Mouse (Mus musculus) forebrain, embryonic 12.5 days (tissue): ENCODE measurements around the gene Btg3. TPM values are rescaled to one million over a fixed set of nuclear protein-coding genes. Genes with fewer than 3 reads are reported as not detected.
A peak's percentile ranks its signal among the peaks of the same experiment; 100 is the strongest.

Experiments
- ATAC-seq: fragments of 200-750 bp; cut with Nextera tagmentation; 2 replicates; pipeline ENCODE4 v1.8.0; 2017; ENCODE audit warnings: moderate TSS enrichment; ENCODE audit not compliant: low FRiP score
- H3K27ac ChIP-seq: fragments of 300-500 bp; sonication (generic); 2 replicates; pipeline ENCODE4 v1.5.1; 2016; ENCODE audit warnings: mild to moderate bottlenecking
- H3K27me3 ChIP-seq: fragments of 300-500 bp; sonication (generic); 2 replicates; pipeline ENCODE4 v1.6.1; 2016; ENCODE audit warnings: mild to moderate bottlenecking
- H3K36me3 ChIP-seq: fragments of 300-500 bp; sonication (generic); replicated peaks from 2 replicates; pipeline ENCODE4 v1.6.1; 2016; ENCODE audit warnings: mild to moderate bottlenecking
- H3K4me1 ChIP-seq: fragments of 300-500 bp; sonication (generic); 2 replicates; pipeline ENCODE4 v1.6.1; 2016
- H3K4me2 ChIP-seq: fragments of 300-500 bp; sonication (generic); 2 replicates; pipeline ENCODE4 v1.6.1; 2016; ENCODE audit warnings: mild to moderate bottlenecking, moderate library complexity
- H3K4me3 ChIP-seq: fragments of 300-500 bp; sonication (generic); replicated peaks from 2 replicates; pipeline ENCODE4 v1.5.1; 2016; ENCODE audit warnings: mild to moderate bottlenecking
- H3K9ac ChIP-seq: fragments of 300-500 bp; sonication (generic); 2 replicates; pipeline ENCODE4 v1.6.1; 2016; ENCODE audit warnings: mild to moderate bottlenecking
- H3K9me3 ChIP-seq: fragments of 300-500 bp; sonication (generic); 2 replicates; pipeline ENCODE4 v1.6.1; 2016
- WGBS: fragments of 180-500 bp; shearing (Covaris S2); methylation state at CpG from one replicate; pipeline ENCODE4 v1.1.7; 2016; 5-methylcytosine and 5-hydroxymethylcytosine counted together
- polyA plus RNA-seq: library from polyadenylated mRNA; unstranded; fragments of >200 nt; fragmentation: Nextera tagmentation; extraction: Ambion mirVana; gene quantifications from 2 replicates; pipeline ENCODE4 v1.2.1, GENCODE M21; 2016

Gene Btg3
- 43.5 and 46.1 TPM in 2 replicates for polyA plus RNA-seq

DNA sequence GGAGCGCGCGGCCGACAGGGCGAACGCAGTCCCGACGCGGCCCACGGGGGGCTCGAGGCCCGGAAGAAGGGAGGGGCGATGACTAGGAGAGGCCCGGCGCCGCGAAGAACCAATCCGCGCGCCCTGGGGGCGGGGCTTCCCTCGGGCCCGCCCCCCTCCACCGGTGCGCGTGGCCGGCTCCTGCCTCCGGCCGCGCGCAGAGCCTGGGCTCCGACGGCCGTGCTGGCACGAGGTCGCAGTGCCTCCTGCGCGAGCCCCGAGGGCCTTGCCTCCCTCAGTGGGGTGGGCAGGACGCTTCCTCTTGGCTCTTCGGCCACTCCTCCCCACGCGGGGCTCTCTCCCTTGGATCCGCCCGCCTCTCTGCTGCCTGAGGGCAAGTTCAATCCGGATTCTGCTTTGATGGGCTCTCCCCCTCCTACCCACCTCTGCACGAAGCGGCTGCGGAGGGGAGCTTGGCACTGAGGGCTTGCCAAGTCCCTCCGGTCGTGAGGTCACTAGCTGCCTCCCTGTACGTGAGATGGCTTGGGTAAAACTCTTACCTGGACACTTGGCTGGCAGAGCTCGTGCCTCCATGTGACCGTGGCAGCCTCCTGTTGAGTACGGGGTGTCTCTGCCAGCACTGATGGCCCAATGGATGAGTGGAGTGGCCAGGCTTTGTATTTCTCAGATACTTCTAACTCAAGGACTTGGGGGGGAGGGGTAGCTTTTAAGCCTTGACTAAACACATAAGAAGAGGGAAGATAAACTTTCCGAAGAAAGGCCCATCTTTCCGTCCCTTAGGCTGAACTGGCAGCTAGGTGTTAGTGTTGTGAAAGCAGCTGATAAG lies at the start of gene Btg3:
Btg3 (minus strand) TSS at position 448 of the 826 bp plus-strand sequence.
- Histone ChIP-seq H3K27ac (peak within 1 kb of the TSS; percentile 66), H3K27me3 (0 out of 2 replicates have a peak, but pooled peaks cover 3% of the 10 kb centered on the region), H3K36me3 (0 out of 2 replicates have a peak, but pooled peaks cover 4% of the 10 kb centered on the region), H3K4me2 (peak within 1 kb of the TSS; percentile 68), H3K4me3 (peak within 1 kb of the TSS; percentile 91), H3K9ac (peak within 1 kb of the TSS; percentile 86), H3K9me3 (no peaks in the 10 kb centered on the region), H3K4me1 (peaks cover 17% of the 10 kb centered on the region)
- 2% methylated on average over 55 of the region's 57 CpGs for WGBS
- peak; percentile 97 for ATAC-seq

DNA sequence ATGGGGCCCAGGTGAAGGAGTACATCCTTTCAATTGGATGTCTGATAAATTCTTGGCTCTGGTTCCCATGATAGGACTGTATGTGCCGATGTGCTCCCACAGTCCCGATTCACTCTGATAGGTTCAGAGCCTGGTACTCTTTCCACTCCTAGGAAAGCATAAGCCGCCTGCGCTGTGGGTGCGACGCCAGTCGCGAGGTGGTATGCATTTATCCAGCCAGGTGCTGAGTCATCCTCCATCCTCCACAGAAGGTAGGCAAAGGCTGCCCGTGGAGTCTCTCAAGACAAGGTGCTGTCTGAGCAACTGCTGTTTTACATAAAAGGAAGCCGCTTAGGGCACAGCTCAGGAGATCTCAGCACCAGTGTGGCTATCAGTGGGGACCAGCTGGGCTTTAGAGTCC lies 40.7 kb upstream of the Btg3 start:
- ATAC-seq = no peak
- Histone ChIP-seq H3K4me3 (no peak overlapping the region), H3K27me3 (no peaks in the 10 kb centered on the region), H3K9ac (no peak overlapping the region), H3K4me2 (no peak overlapping the region), H3K9me3 (0 out of 2 replicates have a peak, but pooled peaks cover 7% of the 10 kb centered on the region), H3K4me1 (no peaks in the 10 kb centered on the region), H3K36me3 (no peaks in the 10 kb centered on the region), H3K27ac (no peak overlapping the region)
- 66% methylated on average over 10 of the region's 10 CpGs for WGBS

DNA sequence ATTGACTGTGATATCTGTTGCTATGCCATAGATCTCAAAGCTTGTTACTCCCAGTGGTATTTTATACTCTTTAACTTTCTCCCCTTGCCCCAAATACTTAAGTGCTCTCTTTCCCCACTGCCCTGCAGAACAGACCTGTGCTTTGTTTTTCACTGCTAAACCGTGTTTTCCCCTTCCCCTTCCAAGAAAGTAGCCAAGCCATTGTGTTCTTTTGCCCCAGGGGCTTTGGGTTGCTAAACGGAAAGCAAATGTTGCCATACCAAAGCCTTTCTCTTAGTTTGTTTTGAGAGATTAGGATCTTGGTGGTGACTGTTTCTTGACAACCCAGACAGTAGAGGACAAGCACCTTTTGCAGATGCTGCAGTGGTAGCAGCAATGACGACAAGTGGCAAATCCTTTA lies 39.5 kb upstream of the Btg3 start:
- H3K4me3 ChIP-seq = no peak overlapping the region
- no peak overlapping the region for H3K4me2 ChIP-seq
- 3% methylated on average over 3 of the region's 3 CpGs for WGBS
- H3K27ac ChIP-seq = no peak overlapping the region
- no peaks in the 10 kb centered on the region for H3K27me3 ChIP-seq
- H3K9ac ChIP-seq = no peak overlapping the region
- no peaks in the 10 kb centered on the region for H3K4me1 ChIP-seq
- ATAC-seq = no peak
- H3K9me3 ChIP-seq = 0 out of 2 replicates have a peak, but pooled peaks cover 7% of the 10 kb centered on the region
- H3K36me3 ChIP-seq = no peaks in the 10 kb centered on the region

DNA sequence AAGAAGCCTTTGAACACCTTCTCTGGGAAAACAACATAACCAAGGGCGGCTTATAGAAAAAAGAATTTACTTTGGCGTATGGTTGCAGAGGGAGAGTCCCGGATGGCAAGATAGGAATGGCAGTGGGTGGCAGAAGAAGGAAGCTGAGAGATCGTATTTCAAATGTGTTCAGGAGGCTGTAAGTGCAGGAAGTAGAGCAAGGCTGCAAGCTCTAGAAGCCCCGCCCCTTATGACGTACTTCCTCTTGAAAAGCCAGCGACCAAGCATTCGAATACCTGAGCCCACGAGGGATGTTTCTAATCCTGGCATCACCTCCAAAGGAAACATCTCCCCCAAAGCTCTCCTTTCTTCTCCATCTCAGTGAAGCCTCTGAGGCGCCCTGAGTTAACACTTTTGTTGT lies 33.0 kb upstream of the Btg3 start:
- Histone ChIP-seq H3K9ac (no peak overlapping the region), H3K27me3 (no peaks in the 10 kb centered on the region), H3K4me3 (no peak overlapping the region), H3K9me3 (0 out of 2 replicates have a peak, but pooled peaks cover 7% of the 10 kb centered on the region), H3K27ac (no peak overlapping the region), H3K4me2 (no peak overlapping the region), H3K36me3 (no peaks in the 10 kb centered on the region), H3K4me1 (no peaks in the 10 kb centered on the region)
- ATAC-seq = no peak
- 88% methylated on average over 10 of the region's 10 CpGs for WGBS

DNA sequence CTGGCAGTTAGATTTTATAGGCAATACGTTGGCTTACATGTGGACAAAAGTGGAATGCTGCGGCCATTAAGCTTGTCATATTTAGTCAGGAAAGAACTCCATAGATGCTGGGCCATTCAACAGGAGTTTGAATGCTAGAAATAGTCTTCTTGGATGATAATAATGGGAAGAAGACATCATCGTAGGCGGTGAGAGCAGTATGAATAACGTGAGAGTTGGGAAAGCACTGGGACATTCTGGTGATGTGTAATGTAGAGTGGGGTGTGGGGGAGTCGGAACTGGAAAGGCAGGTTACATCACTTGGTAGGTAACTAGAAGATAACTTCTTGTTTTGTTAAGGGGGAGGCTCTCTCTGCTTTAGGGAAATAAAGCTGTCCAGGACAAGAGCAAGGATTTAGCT lies 30.9 kb upstream of the Btg3 start:
- Histone ChIP-seq H3K4me2 (no peak overlapping the region), H3K27ac (no peak overlapping the region), H3K4me3 (no peak overlapping the region), H3K27me3 (no peaks in the 10 kb centered on the region), H3K36me3 (no peaks in the 10 kb centered on the region), H3K9ac (no peak overlapping the region), H3K9me3 (no peaks in the 10 kb centered on the region), H3K4me1 (no peaks in the 10 kb centered on the region)
- no peak for ATAC-seq
- 94% methylated on average over 6 of the region's 6 CpGs for WGBS

DNA sequence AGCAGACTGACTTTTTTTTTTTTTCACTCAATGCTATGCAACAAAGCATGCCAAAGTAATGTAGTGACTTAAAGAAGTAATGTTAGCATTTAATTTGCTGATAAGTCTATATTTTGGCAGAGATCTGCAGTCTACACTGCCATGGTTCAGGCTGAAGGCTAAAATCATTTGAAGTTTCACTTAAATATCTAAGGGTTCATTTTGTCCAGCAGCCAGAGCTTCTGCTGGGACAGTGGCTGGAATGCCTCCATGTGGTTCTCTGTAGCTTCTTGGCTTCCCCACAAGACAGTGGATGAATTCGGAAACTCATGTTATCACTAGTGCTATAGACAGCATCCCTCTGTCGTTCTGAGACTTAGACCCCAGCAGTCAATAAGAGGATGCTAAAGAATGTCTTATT lies 29.7 kb upstream of the Btg3 start:
- Histone ChIP-seq H3K4me2 (no peak overlapping the region), H3K9me3 (no peaks in the 10 kb centered on the region), H3K27me3 (no peaks in the 10 kb centered on the region), H3K27ac (no peak overlapping the region), H3K9ac (no peak overlapping the region), H3K4me1 (no peaks in the 10 kb centered on the region), H3K4me3 (no peak overlapping the region), H3K36me3 (no peaks in the 10 kb centered on the region)
- no peak for ATAC-seq
- 81% methylated on average over 2 of the region's 2 CpGs for WGBS

DNA sequence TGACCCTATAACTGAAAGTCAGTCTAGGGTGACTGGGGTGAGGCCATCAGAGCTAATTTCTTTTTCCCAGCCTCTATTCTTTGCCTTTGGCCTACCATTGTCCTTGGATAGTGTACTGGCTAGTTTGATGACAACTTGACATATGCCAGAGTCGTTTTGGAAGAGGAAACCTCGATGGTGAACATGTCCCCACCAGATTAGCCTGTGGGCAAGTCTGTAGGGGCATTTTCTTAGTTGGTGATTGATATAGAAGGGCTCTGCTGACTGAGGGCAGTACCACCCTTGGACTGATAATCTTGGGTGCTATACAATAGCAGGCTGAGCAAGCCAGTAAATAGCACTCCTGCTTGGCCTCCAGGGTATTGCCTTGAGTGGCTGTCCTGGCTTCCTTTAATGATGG lies 25.3 kb upstream of the Btg3 start:
- H3K27me3 ChIP-seq = no peaks in the 10 kb centered on the region
- H3K9ac ChIP-seq = no peak overlapping the region
- WGBS = 57% methylated on average over 2 of the region's 2 CpGs

DNA sequence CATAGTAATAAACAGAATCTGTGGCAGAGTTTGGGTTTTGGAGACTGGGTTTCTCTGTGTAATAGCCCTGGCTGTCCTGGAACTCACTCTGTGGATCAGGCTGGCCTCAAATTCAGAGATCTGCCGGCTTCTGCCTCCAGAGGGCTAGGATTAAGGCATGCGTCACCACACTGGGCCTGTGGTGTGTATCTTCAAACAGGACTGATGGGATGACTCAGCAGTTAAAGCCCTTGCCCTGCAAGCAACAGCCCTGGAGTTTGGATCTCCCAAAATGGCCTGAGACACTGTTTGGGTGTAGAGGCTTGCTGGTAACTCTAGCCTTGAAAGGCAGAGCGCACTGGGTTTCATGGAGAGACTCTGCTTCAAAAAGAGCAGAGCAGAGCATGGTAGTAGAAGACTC lies 22.4 kb upstream of the Btg3 start:
- Histone ChIP-seq H3K27me3 (no peaks in the 10 kb centered on the region), H3K4me2 (no peak overlapping the region), H3K27ac (no peak overlapping the region), H3K9me3 (no peaks in the 10 kb centered on the region), H3K4me3 (no peak overlapping the region), H3K4me1 (no peaks in the 10 kb centered on the region), H3K9ac (no peak overlapping the region), H3K36me3 (no peaks in the 10 kb centered on the region)
- no peak for ATAC-seq
- 88% methylated on average over 3 of the region's 3 CpGs for WGBS

More for the DNA sequence above, 25.3 kb upstream of the Btg3 start:
- ATAC-seq = no peak
- Histone ChIP-seq H3K36me3 (no peaks in the 10 kb centered on the region), H3K27ac (no peak overlapping the region), H3K4me3 (no peak overlapping the region), H3K9me3 (no peaks in the 10 kb centered on the region), H3K4me1 (no peaks in the 10 kb centered on the region), H3K4me2 (no peak overlapping the region)

DNA sequence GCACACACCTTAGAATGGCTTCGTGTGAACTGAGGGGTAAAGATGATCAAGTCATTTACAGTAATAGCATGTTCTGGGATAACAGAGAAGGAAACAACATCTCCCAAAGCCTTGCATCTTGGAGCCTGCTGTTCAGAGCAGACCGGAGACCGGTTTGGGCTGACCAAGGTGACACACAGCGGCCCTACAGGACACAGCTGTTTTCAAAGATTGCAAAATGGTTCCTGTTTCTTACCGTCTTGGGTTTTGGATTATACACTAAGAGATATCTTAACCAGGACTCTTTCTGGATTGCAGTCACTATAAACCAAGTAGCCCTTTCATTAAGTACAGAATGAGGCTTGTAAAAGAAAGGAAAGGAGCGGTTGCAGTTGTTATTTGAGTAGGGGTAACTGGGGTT lies 21.7 kb upstream of the Btg3 start:
- 92% methylated on average over 6 of the region's 6 CpGs for WGBS
- Histone ChIP-seq H3K27me3 (no peaks in the 10 kb centered on the region), H3K4me1 (no peaks in the 10 kb centered on the region), H3K9me3 (no peaks in the 10 kb centered on the region), H3K36me3 (no peaks in the 10 kb centered on the region), H3K9ac (no peak overlapping the region), H3K4me3 (no peak overlapping the region), H3K27ac (no peak overlapping the region), H3K4me2 (no peak overlapping the region)
- no peak for ATAC-seq

DNA sequence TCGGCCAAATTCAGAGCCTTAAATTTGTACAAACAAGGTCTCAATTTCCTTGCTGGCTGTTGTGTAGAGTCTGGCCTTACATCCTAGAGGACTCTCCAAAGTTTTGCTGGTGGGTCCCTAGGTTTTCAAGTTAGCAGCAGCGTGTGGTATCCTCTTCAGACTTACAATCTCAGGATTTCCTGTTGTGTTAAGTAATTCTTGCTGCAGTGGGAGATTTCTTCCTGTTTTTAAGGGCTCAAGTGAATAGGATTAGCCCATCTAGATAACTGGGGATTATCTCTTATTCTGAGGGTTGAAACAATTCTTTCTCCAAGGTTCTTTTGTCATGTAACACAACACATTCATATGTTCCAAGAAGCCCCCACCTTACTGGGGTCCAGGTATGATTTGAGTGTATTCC lies 14.4 kb upstream of the Btg3 start:
- no peak overlapping the region for H3K4me2 ChIP-seq
- ATAC-seq = no peak
- H3K9me3 ChIP-seq = no peaks in the 10 kb centered on the region
- H3K9ac ChIP-seq = no peak overlapping the region
- 67% methylated on average over 2 of the region's 2 CpGs for WGBS
- H3K4me3 ChIP-seq = no peak overlapping the region
- no peaks in the 10 kb centered on the region; the same call in 1 of the 2 replicates for H3K4me1 ChIP-seq
- no peak overlapping the region for H3K27ac ChIP-seq
- H3K36me3 ChIP-seq = no peaks in the 10 kb centered on the region
- H3K27me3 ChIP-seq = no peaks in the 10 kb centered on the region

DNA sequence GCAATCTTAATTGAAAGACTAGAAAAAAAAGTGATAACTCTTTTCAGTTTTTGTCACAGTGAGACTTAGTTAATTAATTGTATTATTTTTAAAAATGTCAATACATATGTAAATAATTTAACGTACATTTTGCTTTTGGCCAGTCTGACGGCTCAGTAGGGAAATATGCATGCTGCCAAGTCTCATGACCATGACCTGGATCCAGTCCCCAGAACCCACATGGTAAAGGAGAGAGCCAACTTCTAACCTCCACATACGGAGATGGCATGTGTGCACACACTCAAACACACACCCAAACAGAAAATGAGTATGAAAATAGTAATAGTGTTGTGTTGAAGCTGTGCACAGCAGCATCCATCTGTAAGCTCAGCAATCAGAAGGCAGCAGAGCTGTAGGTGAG lies 13.0 kb upstream of the Btg3 start:
- no peak for ATAC-seq
- Histone ChIP-seq H3K4me3 (no peak overlapping the region), H3K9me3 (no peaks in the 10 kb centered on the region), H3K27ac (no peak overlapping the region), H3K36me3 (no peaks in the 10 kb centered on the region), H3K27me3 (no peaks in the 10 kb centered on the region), H3K4me1 (no peaks in the 10 kb centered on the region; the same call in 1 of the 2 replicates), H3K9ac (no peak overlapping the region), H3K4me2 (no peak overlapping the region)
- 91% methylated on average over 3 of the region's 3 CpGs for WGBS

DNA sequence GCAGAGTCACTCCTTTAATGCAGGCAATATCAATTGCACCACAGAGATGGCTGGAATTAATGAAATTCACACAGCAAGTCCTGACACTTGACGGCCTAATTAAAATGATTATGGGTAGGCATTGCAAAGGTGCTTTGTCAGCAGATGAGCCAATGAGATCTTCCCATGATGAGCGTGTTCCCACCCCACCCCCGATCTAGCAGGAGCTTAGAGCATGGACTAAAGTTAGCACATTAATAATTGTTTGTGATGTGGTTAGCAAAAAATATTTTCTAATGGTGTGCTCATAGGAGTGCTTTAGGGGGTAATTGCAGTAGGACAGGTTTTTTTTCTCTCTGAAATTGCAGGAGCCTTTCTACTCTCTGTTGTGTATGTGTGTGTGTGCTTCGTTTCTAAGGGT lies 12.1 kb upstream of the Btg3 start:
- Histone ChIP-seq H3K4me3 (no peak overlapping the region), H3K27ac (no peak overlapping the region), H3K9ac (no peak overlapping the region), H3K4me2 (no peak overlapping the region), H3K36me3 (no peaks in the 10 kb centered on the region), H3K9me3 (no peaks in the 10 kb centered on the region), H3K27me3 (no peaks in the 10 kb centered on the region), H3K4me1 (no peaks in the 10 kb centered on the region; the same call in 1 of the 2 replicates)
- 73% methylated on average over 4 of the region's 4 CpGs for WGBS
- no peak for ATAC-seq

DNA sequence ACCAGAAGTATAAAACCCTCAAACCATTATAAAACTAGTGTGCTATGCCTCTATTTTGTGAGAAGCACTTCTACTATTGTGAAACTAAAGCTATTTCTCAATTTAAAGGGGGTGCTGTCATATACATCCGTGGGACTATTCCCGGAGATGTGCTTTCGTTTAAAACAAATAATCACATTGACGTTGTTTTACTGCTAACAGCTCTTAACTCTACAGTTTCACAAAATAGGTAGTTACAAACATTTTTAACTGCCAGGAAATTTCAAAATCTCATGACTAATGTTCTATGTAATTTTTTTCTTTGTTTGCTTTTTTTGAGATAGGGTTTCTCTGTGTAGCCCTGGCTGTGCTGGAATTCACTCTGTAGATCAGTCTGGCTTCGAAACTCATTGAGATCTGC lies 1.5 kb upstream of the Btg3 start:
- Histone ChIP-seq H3K4me1 (peaks cover 17% of the 10 kb centered on the region), H3K9me3 (no peaks in the 10 kb centered on the region), H3K36me3 (no peaks in the 10 kb centered on the region), H3K4me3 (no peak overlapping the region), H3K27ac (no peak overlapping the region), H3K9ac (no peak overlapping the region), H3K27me3 (0 out of 2 replicates have a peak, but pooled peaks cover 3% of the 10 kb centered on the region), H3K4me2 (no peak overlapping the region)
- WGBS = 94% methylated on average over 5 of the region's 5 CpGs
- no peak for ATAC-seq
